Mouse (Mus musculus) intestine, embryonic 16.5 days (tissue): ENCODE results near the gene Dmwd. TPM values are rescaled to one million over a fixed set of nuclear protein-coding genes. Genes with fewer than 3 reads are reported as not detected.

ENCODE experiments used
- ATAC-seq: fragments of 200-750 bp; cut with Nextera tagmentation; 2 replicates; pipeline ENCODE4 v1.8.0; 2017; ENCODE audit warnings: moderate TSS enrichment, moderate library complexity
- H3K27ac ChIP-seq: fragments of 300-500 bp; sonication (generic); 2 replicates; pipeline ENCODE4 v1.5.1; 2014; ENCODE audit warnings: mild to moderate bottlenecking, low read length
- H3K27me3 ChIP-seq: fragments of 300-500 bp; sonication (generic); replicated peaks from 2 replicates; pipeline ENCODE4 v1.6.1; 2014; ENCODE audit warnings: low read length, control low read depth, mixed read lengths; ENCODE audit not compliant: control insufficient read depth, insufficient read depth
- H3K36me3 ChIP-seq: fragments of 300-500 bp; sonication (generic); 2 replicates; pipeline ENCODE4 v1.6.1; 2014; ENCODE audit warnings: low read length, control low read depth; ENCODE audit not compliant: control insufficient read depth, insufficient read depth
- H3K4me1 ChIP-seq: fragments of 300-500 bp; sonication (generic); 2 replicates; pipeline ENCODE4 v1.6.1; 2014; ENCODE audit warnings: low read length, control low read depth, mixed read lengths; ENCODE audit not compliant: control insufficient read depth, insufficient read depth
- H3K4me2 ChIP-seq: fragments of 300-500 bp; sonication (generic); 2 replicates; pipeline ENCODE4 v1.6.1; 2014; ENCODE audit warnings: low read depth, low read length, control low read depth
- H3K4me3 ChIP-seq: fragments of 300-500 bp; sonication (generic); 2 replicates; pipeline ENCODE4 v1.5.1; 2014; ENCODE audit warnings: mild to moderate bottlenecking, low read length
- H3K9ac ChIP-seq: fragments of 300-500 bp; sonication (generic); 2 replicates; pipeline ENCODE4 v1.6.1; 2014; ENCODE audit warnings: low read depth, low read length
- H3K9me3 ChIP-seq: fragments of 300-500 bp; sonication (generic); 2 replicates; pipeline ENCODE4 v1.6.1; 2016; ENCODE audit warnings: low read length, control low read depth; ENCODE audit not compliant: control insufficient read depth
- WGBS: fragments of 180-500 bp; shearing (Covaris S2); extraction: QIAGEN DNeasy Blood & Tissue Kit; methylation state at CpG from one replicate; pipeline ENCODE4 v1.1.7; 2014; 5-methylcytosine and 5-hydroxymethylcytosine counted together
- polyA plus RNA-seq: library from polyadenylated mRNA; unstranded; fragments of >200 nt; fragmentation: Nextera tagmentation; extraction: Ambion mirVana; gene quantifications from 2 replicates; pipeline ENCODE4 v1.2.1, GENCODE M21; 2015

The Dmwd gene
- polyA plus RNA-seq, 1 experiment from 2014 or later, result 6.7 TPM

GRCm38 (mm10) chr7:19118028-19118771 is 42.2 kb downstream of the Dmwd start, which contains the start of gene Gm4969:
Gene Gm4969, minus strand, starts transcription at chr7:19118368.
- Histone ChIP-seq H3K9ac (no peak within 1 kb of the TSS), H3K4me1 (peaks cover 16% of the 10 kb centered on the region), H3K27me3 (no peaks in the 10 kb centered on the region), H3K36me3 (no peaks in the 10 kb centered on the region), H3K27ac (no peak within 1 kb of the TSS), H3K4me3 (peak within 1 kb of the TSS; percentile 34), H3K4me2 (peak within 1 kb of the TSS; percentile 57), H3K9me3 (0 out of 2 replicates have a peak, but pooled peaks cover 8% of the 10 kb centered on the region)
- 23% methylated on average over 63 of the region's 64 CpGs for WGBS
- peak; percentile 7; the same call in 1 of the 2 replicates for ATAC-seq

- Histone ChIP-seq H3K36me3 (no peaks in the 10 kb centered on the region), H3K4me3 (no peak overlapping the region), H3K27me3 (no peaks in the 10 kb centered on the region), H3K9me3 (0 out of 2 replicates have a peak, but pooled peaks cover 8% of the 10 kb centered on the region), H3K27ac (no peak overlapping the region), H3K9ac (no peak overlapping the region), H3K4me2 (no peak overlapping the region), H3K4me1 (peaks cover 16% of the 10 kb centered on the region)
- ATAC-seq, result peak; percentile 29
- WGBS, result 93% methylated on average over 8 of the region's 8 CpGs
These were observed 43.1 kb downstream of the Dmwd start for GRCm38 (mm10) chr7:19119083-19119482.

GRCm38 (mm10) chr7:19119631-19120429 is 43.8 kb downstream of the Dmwd start, which contains the start of gene Fbxo46:
Gene Fbxo46, plus strand, starts transcription at chr7:19119859.
- 1% methylated on average over 34 of the region's 34 CpGs for WGBS
- Histone ChIP-seq H3K4me3 (peak within 1 kb of the TSS; percentile 62), H3K36me3 (no peaks in the 10 kb centered on the region), H3K9me3 (0 out of 2 replicates have a peak, but pooled peaks cover 8% of the 10 kb centered on the region), H3K27me3 (no peaks in the 10 kb centered on the region), H3K4me2 (peak within 1 kb of the TSS; percentile 70), H3K9ac (peak within 1 kb of the TSS; percentile 77), H3K27ac (no peak within 1 kb of the TSS), H3K4me1 (peaks cover 16% of the 10 kb centered on the region)
- ATAC-seq, result peak; percentile 94

GRCm38 (mm10) chr7:19121686-19122085 is 45.7 kb downstream of the Dmwd start:
- WGBS, result 97% methylated on average over 4 of the region's 4 CpGs
- Histone ChIP-seq H3K27me3 (no peaks in the 10 kb centered on the region), H3K36me3 (no peaks in the 10 kb centered on the region), H3K4me1 (peaks cover 16% of the 10 kb centered on the region), H3K9me3 (0 out of 2 replicates have a peak, but pooled peaks cover 8% of the 10 kb centered on the region), H3K9ac (no peak overlapping the region), H3K4me3 (no peak overlapping the region), H3K27ac (no peak overlapping the region), H3K4me2 (no peak overlapping the region)
- ATAC-seq, result no peak

- no peak overlapping the region for H3K27ac ChIP-seq
- no peaks in the 10 kb centered on the region for H3K9me3 ChIP-seq
- WGBS, result 88% methylated on average over 6 of the region's 6 CpGs
- H3K27me3 ChIP-seq, result no peaks in the 10 kb centered on the region
- no peak overlapping the region for H3K4me2 ChIP-seq
- no peaks in the 10 kb centered on the region for H3K36me3 ChIP-seq
- H3K4me3 ChIP-seq, result no peak overlapping the region
- no peak overlapping the region for H3K9ac ChIP-seq
- H3K4me1 ChIP-seq, result peaks cover 9% of the 10 kb centered on the region
- ATAC-seq, result no peak
These were observed 48.7 kb downstream of the Dmwd start for GRCm38 (mm10) chr7:19124713-19125112.

- H3K36me3 ChIP-seq, result no peaks in the 10 kb centered on the region
- H3K4me3 ChIP-seq, result no peak overlapping the region
- ATAC-seq, result no peak
- no peaks in the 10 kb centered on the region for H3K9me3 ChIP-seq
- no peak overlapping the region for H3K4me2 ChIP-seq
- peaks cover 8% of the 10 kb centered on the region; the same call in 1 of the 2 replicates for H3K4me1 ChIP-seq
- H3K27me3 ChIP-seq, result no peaks in the 10 kb centered on the region
- no peak overlapping the region for H3K9ac ChIP-seq
- H3K27ac ChIP-seq, result no peak overlapping the region
- 73% methylated on average over 5 of the region's 5 CpGs for WGBS
These were observed 51.7 kb downstream of the Dmwd start for GRCm38 (mm10) chr7:19127744-19128143.

GRCm38 (mm10) chr7:19129396-19129795 is 53.4 kb downstream of the Dmwd start:
- Histone ChIP-seq H3K27me3 (no peaks in the 10 kb centered on the region), H3K9ac (no peak overlapping the region), H3K36me3 (no peaks in the 10 kb centered on the region), H3K4me1 (peaks cover 8% of the 10 kb centered on the region; the same call in 1 of the 2 replicates), H3K4me3 (no peak overlapping the region), H3K9me3 (no peaks in the 10 kb centered on the region), H3K4me2 (no peak overlapping the region), H3K27ac (no peak overlapping the region)
- ATAC-seq, result no peak
- 91% methylated on average over 5 of the region's 5 CpGs for WGBS

- no peaks in the 10 kb centered on the region for H3K27me3 ChIP-seq
- 24% methylated on average over 4 of the region's 4 CpGs for WGBS
- peaks cover 8% of the 10 kb centered on the region; the same call in 1 of the 2 replicates for H3K4me1 ChIP-seq
- H3K4me2 ChIP-seq, result peak overlapping the region; percentile 77
- H3K4me3 ChIP-seq, result peak overlapping the region; percentile 55; the same call in 1 of the 2 replicates
- peak overlapping the region; percentile 45; the same call in 1 of the 2 replicates for H3K27ac ChIP-seq
- ATAC-seq, result no peak
- H3K9me3 ChIP-seq, result no peaks in the 10 kb centered on the region
- peaks cover 5% of the 10 kb centered on the region for H3K36me3 ChIP-seq
- H3K9ac ChIP-seq, result 0 out of 2 replicates have a peak overlapping the region, but pooled peaks have one; percentile 42
These were observed 54.6 kb downstream of the Dmwd start for GRCm38 (mm10) chr7:19130657-19131056.

GRCm38 (mm10) chr7:19131324-19131848 is 55.4 kb downstream of the Dmwd start:
- peaks cover 8% of the 10 kb centered on the region; the same call in 1 of the 2 replicates for H3K4me1 ChIP-seq
- H3K36me3 ChIP-seq, result peaks cover 11% of the 10 kb centered on the region
- H3K4me2 ChIP-seq, result peak overlapping the region; percentile 77
- ATAC-seq, result peak; percentile 99
- H3K27me3 ChIP-seq, result no peaks in the 10 kb centered on the region
- H3K27ac ChIP-seq, result peak overlapping the region; percentile 69
- no peaks in the 10 kb centered on the region for H3K9me3 ChIP-seq
- under 1% methylated on average over 39 of the region's 39 CpGs for WGBS
- H3K9ac ChIP-seq, result peak overlapping the region; percentile 62
- H3K4me3 ChIP-seq, result peak overlapping the region; percentile 55
